Comparison of ENCODE assay signal across 13 mouse cellular contexts in the genomic region with DNA sequence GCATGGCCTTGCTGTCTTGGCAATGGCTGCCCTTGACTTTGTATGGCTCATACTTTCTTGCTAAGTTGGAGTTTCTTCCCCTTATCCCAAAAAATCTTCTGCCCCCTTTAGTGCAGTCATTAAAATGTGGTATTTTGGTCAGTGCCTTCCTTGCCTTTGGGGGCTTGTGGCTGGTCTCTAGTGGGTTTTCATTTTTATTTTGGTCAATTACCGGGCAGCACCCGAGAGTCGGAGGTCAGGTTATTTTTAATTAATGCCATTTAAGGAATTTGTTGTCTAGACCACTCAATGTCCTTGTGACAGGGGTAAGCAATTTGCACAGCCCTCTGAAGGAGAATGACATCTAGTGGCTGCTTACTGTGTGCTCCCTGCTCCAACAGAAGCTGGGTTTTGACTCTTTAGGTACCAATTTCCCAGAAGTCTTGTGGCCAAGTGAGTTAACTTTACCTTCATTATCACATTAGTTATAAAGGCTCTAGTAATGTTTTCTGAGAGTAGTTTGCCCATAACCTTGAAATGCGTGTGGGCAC.
DNase-seq lines count a peak whose midpoint lies in the region; TF ChIP-seq lines count a peak whose summit lies in the region.
"Had no signal": no experiment of that assay in that cellular context is flagged by ENCODE, and none has a peak within 500 bp of the region (broad histone marks: within the 10 kb centered on the region; RNA-seq: fewer than 3 reads in every experiment).

No protein-coding gene starts in this region.

- no peaks in the 10 kb centered on the region; the same call in 1 of the 2 replicates for H3K36me3 ChIP-seq in kidney, adult 2 months (ENCODE audit: control insufficient read depth, insufficient read depth, low read length)
- peaks cover 12% of the 10 kb centered on the region; the same call in 1 of the 2 replicates for H3K36me3 ChIP-seq in thymus, adult 2 months (ENCODE audit: control insufficient read depth, insufficient read depth, low read length)
- H3K36me3 ChIP-seq: liver, embryonic 15.5 days had no signal

- H3K27me3 ChIP-seq in kidney, adult 2 months (replicated peaks; ENCODE audit: control insufficient read depth, insufficient read depth, low read length): no peaks in the 10 kb centered on the region
- no peaks in the 10 kb centered on the region for H3K27me3 ChIP-seq in thymus, adult 2 months (ENCODE audit: control insufficient read depth, insufficient read depth, low read length)
- H3K27me3 ChIP-seq: liver, embryonic 15.5 days had no signal

- no peak overlapping the region for H3K4me3 ChIP-seq in kidney, adult 2 months (ENCODE audit: insufficient read depth, low read depth, low read length)
- H3K4me3 ChIP-seq in thymus, adult 2 months (ENCODE audit: control insufficient read depth, insufficient read depth, low read length): no peak overlapping the region
- H3K4me3 ChIP-seq: erythroblast, embryonic 14.5 days; limb, embryonic 10.5 days; liver, embryonic 15.5 days had no signal

- no peak for TF ChIP-seq POLR2A in kidney, adult 2 months (IDR thresholded peaks at IDR 0.05; ENCODE audit: low read depth, low read length)
- TF ChIP-seq POLR2A in thymus, adult 2 months (IDR thresholded peaks at IDR 0.05; ENCODE audit: control insufficient read depth, extremely low read depth, insufficient read depth, low read length, poor library complexity): no peak

- DNase-seq in adrenal gland, postnatal 10 days: peak; percentile 9
- no peak for DNase-seq in adrenal gland, postnatal 4 days (ENCODE audit: low spot score in 2 of 2)
- DNase-seq in kidney, adult 2 months: peak; percentile 31
- DNase-seq in kidney, postnatal 25 days: no peak
- peak; percentile 23 for DNase-seq in lung, postnatal 10 days
- DNase-seq in lung, postnatal 14 days: no peak
- DNase-seq in induced T-regulatory cell, adult 2 months (ENCODE audit: low read depth): peak; percentile 16
- DNase-seq in thymus, adult 2 months: no peak
- DNase-seq: cerebellum, adult 8-10 months; embryo, embryonic 11 days had no signal

- peak; percentile 39; the same call in 1 of the 2 replicates for TF ChIP-seq CTCF in kidney, adult 2 months (conservative IDR thresholded peaks at IDR 0.05; ENCODE audit: insufficient read depth, insufficient read length, low read depth, low read length)
- TF ChIP-seq CTCF in thymus, adult 2 months (IDR thresholded peaks at IDR 0.05; ENCODE audit: borderline replicate concordance, control insufficient read depth, extremely low read depth, insufficient read depth, low read length, poor library complexity): no peak

- H3K27ac ChIP-seq in kidney, adult 2 months (ENCODE audit: insufficient read depth, low read depth, low read length): peak overlapping the region; percentile 46
- no peak overlapping the region for H3K27ac ChIP-seq in thymus, adult 2 months (ENCODE audit: control insufficient read depth, insufficient read depth, low read length)
- H3K27ac ChIP-seq: limb, embryonic 10.5 days; liver, embryonic 15.5 days had no signal

- no peaks in the 10 kb centered on the region for H3K4me1 ChIP-seq in kidney, adult 2 months (ENCODE audit: control insufficient read depth, insufficient read depth, low read length)
- no peaks in the 10 kb centered on the region for H3K4me1 ChIP-seq in thymus, adult 2 months (replicated peaks; ENCODE audit: control insufficient read depth, insufficient read depth, low read length)
- H3K4me1 ChIP-seq: limb, embryonic 10.5 days; liver, embryonic 15.5 days had no signal

- WGBS in kidney, adult 2 months: 44% methylated on average over 4 of the region's 4 CpGs
- 93% methylated on average over 4 of the region's 4 CpGs for WGBS in thymus, adult 2 months

Comparison
In these comparisons a context has a peak if more than half of its experiments do, and no peak if none do; other contexts are left out.
1. DNase-seq: peak in adrenal gland, postnatal 10 days (single experiment), kidney, adult 2 months (single experiment), lung, postnatal 10 days (single experiment) and induced T-regulatory cell, adult 2 months (single experiment); none in adrenal gland, postnatal 4 days (0 of 2), kidney, postnatal 25 days (0 of 2), lung, postnatal 14 days (single experiment) and thymus, adult 2 months (single experiment).